In genomic region chr15:90021746-90022312, GRCm38 (mm10) we compare ENCODE assay signal across 21 mouse cellular contexts.
DNase-seq lines count a peak whose midpoint lies in the region; ATAC-seq lines count a peak whose summit lies in the region.
"Had no signal": no experiment of that assay in that cellular context is flagged by ENCODE, and none has a peak within 500 bp of the region (broad histone marks: within the 10 kb centered on the region; RNA-seq: fewer than 3 reads in every experiment).

No protein-coding gene starts in this region.

- ATAC-seq in kidney, embryonic 14.5 days (ENCODE audit: low FRiP score, low TSS enrichment) = peak; percentile 83; the same call in 1 of the 2 replicates
- ATAC-seq: forebrain, embryonic 16.5 days had no signal

- DNase-seq in kidney, postnatal 10 days = no peak
- peak; percentile 8 for DNase-seq in kidney, postnatal 14 days
- DNase-seq in kidney, adult 9 months = no peak
- DNase-seq in forelimb bud, embryonic 11.5 days (ENCODE audit: low read depth, low spot score) = peak; percentile 4
- DNase-seq in yolk sac, embryonic 10.5 days (ENCODE audit: low spot score) = peak; percentile 17
- no peak for DNase-seq in urinary bladder, postnatal 10 days (ENCODE audit: low spot score)
- DNase-seq: adrenal gland, adult 2 months; adrenal gland, postnatal 25 days; cerebellum, adult 18-20 months; cerebellum, adult 9-11 months; cerebellum, postnatal 36 days; gastrocnemius, postnatal 14 days; heart, adult 2 months had no signal

- no peaks in the 10 kb centered on the region for H3K4me1 ChIP-seq in kidney, embryonic 14.5 days (ENCODE audit: control insufficient read depth, insufficient read depth, low read length)
- H3K4me1 ChIP-seq: embryonic facial prominence, embryonic 13.5 days; forebrain, embryonic 12.5 days; heart, embryonic 12.5 days; hindbrain, embryonic 10.5 days had no signal

- no peaks in the 10 kb centered on the region for H3K36me3 ChIP-seq in kidney, embryonic 14.5 days (ENCODE audit: control insufficient read depth, insufficient read depth, low read length)
- H3K36me3 ChIP-seq: embryonic facial prominence, embryonic 13.5 days; forebrain, embryonic 12.5 days; heart, embryonic 12.5 days; hindbrain, embryonic 10.5 days had no signal

- H3K4me3 ChIP-seq in kidney, embryonic 14.5 days (ENCODE audit: low read length) = no peak overlapping the region
- H3K4me3 ChIP-seq: embryonic facial prominence, embryonic 13.5 days; forebrain, embryonic 12.5 days; heart, adult 2 months; heart, embryonic 12.5 days; hindbrain, embryonic 10.5 days had no signal

- H3K27ac ChIP-seq in kidney, embryonic 14.5 days (ENCODE audit: low read depth, low read length) = no peak overlapping the region
- H3K27ac ChIP-seq: embryonic facial prominence, embryonic 13.5 days; forebrain, embryonic 12.5 days; heart, adult 2 months; hindbrain, embryonic 10.5 days; hindbrain, embryonic 14.5 days had no signal

- H3K9ac ChIP-seq in kidney, embryonic 14.5 days (ENCODE audit: low read depth, low read length) = no peak overlapping the region
- H3K9ac ChIP-seq: embryonic facial prominence, embryonic 13.5 days; forebrain, embryonic 12.5 days; heart, embryonic 12.5 days; hindbrain, embryonic 14.5 days had no signal

- H3K27me3 ChIP-seq in kidney, embryonic 14.5 days (ENCODE audit: control insufficient read depth, insufficient read depth, low read length) = no peaks in the 10 kb centered on the region
- H3K27me3 ChIP-seq: CH12.LX; embryonic facial prominence, embryonic 13.5 days; forebrain, embryonic 12.5 days; heart, embryonic 12.5 days had no signal

- no peak overlapping the region for H3K4me2 ChIP-seq in kidney, embryonic 14.5 days (replicated peaks; ENCODE audit: low read depth, low read length)
- H3K4me2 ChIP-seq: embryonic facial prominence, embryonic 13.5 days; forebrain, embryonic 12.5 days; heart, embryonic 12.5 days; hindbrain, embryonic 14.5 days had no signal

- no peaks in the 10 kb centered on the region for H3K9me3 ChIP-seq in kidney, embryonic 14.5 days (ENCODE audit: control insufficient read depth, low read length)
- H3K9me3 ChIP-seq: embryonic facial prominence, embryonic 13.5 days; forebrain, embryonic 12.5 days; heart, embryonic 12.5 days; hindbrain, embryonic 10.5 days had no signal

Comparison
In these comparisons a context has a peak if more than half of its experiments do, and no peak if none do; other contexts are left out.
1. DNase-seq: peak in kidney, postnatal 14 days (single experiment), forelimb bud, embryonic 11.5 days (single experiment) and yolk sac, embryonic 10.5 days (single experiment); none in kidney, postnatal 10 days (single experiment), kidney, adult 9 months (single experiment) and urinary bladder, postnatal 10 days (single experiment).